In genomic region chr4:55215425-55216174, GRCm38 (mm10) we compare ENCODE assay signal across 15 mouse cellular contexts.
A peak's percentile ranks its signal among the peaks of the same experiment; 100 is the strongest.
DNase-seq lines count a peak whose midpoint lies in the region; ATAC-seq and TF ChIP-seq lines count a peak whose summit lies in the region.
"Had no signal": no experiment of that assay in that cellular context is flagged by ENCODE, and none has a peak within 500 bp of the region (broad histone marks: within the 10 kb centered on the region; RNA-seq: fewer than 3 reads in every experiment).

No protein-coding gene starts in this region.

- intact Hi-C loops in gastrocnemius, adult 2 months (cut with DNase I): no loop called here

- no peak for ATAC-seq in midbrain, embryonic 11.5 days (ENCODE audit: low FRiP score)
- ATAC-seq in forebrain, postnatal 0 days: peak; percentile 45; the same call in 1 of the 2 replicates
- ATAC-seq: liver, postnatal 0 days had no signal

- peaks cover 14% of the 10 kb centered on the region; the same call in 1 of the 2 replicates for H3K27me3 ChIP-seq in midbrain, embryonic 10.5 days (ENCODE audit: low read depth, poor library complexity, severe bottlenecking)
- no peaks in the 10 kb centered on the region for H3K27me3 ChIP-seq in midbrain, embryonic 11.5 days (ENCODE audit: control insufficient read depth, insufficient read depth, low read length)
- no peaks in the 10 kb centered on the region for H3K27me3 ChIP-seq in forebrain, postnatal 0 days (ENCODE audit: insufficient read depth, low read length)
- H3K27me3 ChIP-seq: limb, embryonic 15.5 days had no signal

- TF ChIP-seq CTCF in gastrocnemius, adult 2 months (IDR thresholded peaks at IDR 0.05): no peak
- no peak for TF ChIP-seq CTCF in brain, embryonic 14.5 days (IDR thresholded peaks at IDR 0.05; ENCODE audit: borderline replicate concordance, extremely low read depth, insufficient read depth, insufficient read length)
- no peak for TF ChIP-seq CTCF in forebrain, postnatal 0 days (IDR thresholded peaks at IDR 0.05; ENCODE audit: low read depth)

- H3K36me3 ChIP-seq in midbrain, embryonic 10.5 days: no peaks in the 10 kb centered on the region
- no peaks in the 10 kb centered on the region for H3K36me3 ChIP-seq in midbrain, embryonic 11.5 days (ENCODE audit: control insufficient read depth, insufficient read depth, low read length)
- H3K36me3 ChIP-seq in forebrain, postnatal 0 days (ENCODE audit: insufficient read depth): no peaks in the 10 kb centered on the region
- H3K36me3 ChIP-seq: heart, embryonic 10.5 days; limb, embryonic 15.5 days had no signal

- 0 out of 2 replicates have a peak overlapping the region, but pooled peaks have one; percentile 28 for H3K27ac ChIP-seq in gastrocnemius, adult 2 months
- peak overlapping the region; percentile 63 for H3K27ac ChIP-seq in midbrain, embryonic 10.5 days (replicated peaks)
- H3K27ac ChIP-seq in midbrain, embryonic 11.5 days (ENCODE audit: low read depth, low read length): no peak overlapping the region
- no peak overlapping the region for H3K27ac ChIP-seq in forebrain, postnatal 0 days (ENCODE audit: low read depth, low read length)
- H3K27ac ChIP-seq: heart, embryonic 10.5 days; limb, embryonic 15.5 days had no signal

- no peak overlapping the region for H3K4me3 ChIP-seq in gastrocnemius, adult 2 months
- H3K4me3 ChIP-seq in midbrain, embryonic 10.5 days: no peak overlapping the region
- H3K4me3 ChIP-seq in midbrain, embryonic 11.5 days (ENCODE audit: low read depth, low read length): no peak overlapping the region
- H3K4me3 ChIP-seq in forebrain, postnatal 0 days (ENCODE audit: low read depth, low read length): no peak overlapping the region
- H3K4me3 ChIP-seq: erythroblast, embryonic 14.5 days; heart, embryonic 10.5 days; limb, embryonic 15.5 days had no signal

- H3K4me1 ChIP-seq in midbrain, embryonic 10.5 days: peaks cover 38% of the 10 kb centered on the region
- H3K4me1 ChIP-seq in midbrain, embryonic 11.5 days (ENCODE audit: control insufficient read depth, insufficient read depth, low read length): peaks cover 9% of the 10 kb centered on the region; the same call in 1 of the 2 replicates
- no peaks in the 10 kb centered on the region for H3K4me1 ChIP-seq in forebrain, postnatal 0 days (ENCODE audit: insufficient read depth)
- H3K4me1 ChIP-seq: limb, embryonic 15.5 days had no signal

- WGBS in midbrain, embryonic 10.5 days: 64% methylated on average over 9 of the region's 9 CpGs
- WGBS in midbrain, embryonic 11.5 days: 53% methylated on average over 9 of the region's 9 CpGs
- WGBS in forebrain, postnatal 0 days: 47% methylated on average over 9 of the region's 9 CpGs

- DNase-seq in gastrocnemius, adult 2 months: no peak
- DNase-seq in gastrocnemius, postnatal 25 days: no peak
- DNase-seq in midbrain, embryonic 10.5 days (ENCODE audit: low spot score): no peak
- DNase-seq in midbrain, embryonic 11.5 days (ENCODE audit: low spot score, missing footprints): no peak
- peak; percentile 66 for DNase-seq in brain, embryonic 14.5 days (ENCODE audit: low read depth)
- peak; percentile 21 for DNase-seq in forebrain, postnatal 0 days
- no peak for DNase-seq in thymus, adult 18-20 months
- no peak for DNase-seq in kidney, adult 9 months
- DNase-seq: adrenal gland, postnatal 14 days; cerebellum, adult 8-10 months; kidney, postnatal 10 days; liver, postnatal 0 days had no signal

- no peak for TF ChIP-seq POLR2A in brain, embryonic 14.5 days (IDR thresholded peaks at IDR 0.05; ENCODE audit: borderline replicate concordance, extremely low read depth, insufficient read depth, insufficient read length, poor library complexity, severe bottlenecking)

- H3K4me2 ChIP-seq in midbrain, embryonic 11.5 days: no peak overlapping the region
- no peak overlapping the region for H3K4me2 ChIP-seq in forebrain, postnatal 0 days (ENCODE audit: low read depth)
- H3K4me2 ChIP-seq: limb, embryonic 15.5 days had no signal

- H3K9me3 ChIP-seq in midbrain, embryonic 10.5 days (replicated peaks): no peaks in the 10 kb centered on the region
- H3K9me3 ChIP-seq in midbrain, embryonic 11.5 days (ENCODE audit: control insufficient read depth, low read length): no peaks in the 10 kb centered on the region
- H3K9me3 ChIP-seq in forebrain, postnatal 0 days (ENCODE audit: low read length): no peaks in the 10 kb centered on the region
- H3K9me3 ChIP-seq: heart, embryonic 10.5 days; limb, embryonic 15.5 days had no signal

- no peak overlapping the region; the same call in 1 of the 2 replicates for H3K9ac ChIP-seq in midbrain, embryonic 11.5 days (ENCODE audit: low read length)
- H3K9ac ChIP-seq in forebrain, postnatal 0 days: no peak overlapping the region
- H3K9ac ChIP-seq: limb, embryonic 15.5 days; liver, postnatal 0 days had no signal

Comparison
In these comparisons a context has a peak if more than half of its experiments do, and no peak if none do; other contexts are left out.
1. H3K27ac ChIP-seq: peak in gastrocnemius, adult 2 months (single experiment) and midbrain, embryonic 10.5 days (single experiment); none in midbrain, embryonic 11.5 days (single experiment) and forebrain, postnatal 0 days (single experiment).
2. DNase-seq: peak in brain, embryonic 14.5 days (single experiment) and forebrain, postnatal 0 days (single experiment); none in gastrocnemius, adult 2 months (single experiment), gastrocnemius, postnatal 25 days (single experiment), midbrain, embryonic 10.5 days (single experiment), midbrain, embryonic 11.5 days (single experiment), thymus, adult 18-20 months (0 of 2) and kidney, adult 9 months (single experiment).